Comparison of ENCODE assay signal across 13 mouse cellular contexts in the genomic region with DNA sequence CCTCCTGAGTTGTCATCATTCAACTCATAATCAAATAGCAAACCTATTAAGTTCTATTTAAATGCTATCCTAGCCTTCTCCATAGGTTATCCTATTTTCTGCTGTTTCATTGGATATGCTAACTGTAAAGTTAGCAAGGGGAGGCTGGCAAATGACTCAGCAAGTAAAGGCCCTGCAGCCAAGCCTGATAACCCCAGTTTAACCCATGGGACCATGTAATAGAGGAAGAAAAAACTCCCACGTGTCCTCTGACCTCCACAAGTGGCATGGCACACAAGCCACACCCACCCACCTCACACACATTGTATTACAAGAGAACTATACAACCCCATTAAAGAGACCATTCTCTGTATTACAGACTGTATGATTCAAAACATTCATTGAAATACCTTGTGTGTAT. TPM values are rescaled to one million over a fixed set of nuclear protein-coding genes. Genes with fewer than 3 reads are reported as not detected.
DNase-seq lines count a peak whose midpoint lies in the region; ATAC-seq and TF ChIP-seq lines count a peak whose summit lies in the region.
"Had no signal": no experiment of that assay in that cellular context is flagged by ENCODE, and none has a peak within 500 bp of the region (broad histone marks: within the 10 kb centered on the region; RNA-seq: fewer than 3 reads in every experiment).

No protein-coding gene starts in this region.

- H3K27ac ChIP-seq in ES-E14 (ENCODE audit: insufficient read depth, low read depth, low read length, poor library complexity, severe bottlenecking): no peak overlapping the region
- H3K27ac ChIP-seq in liver, postnatal 0 days (ENCODE audit: low read depth): no peak overlapping the region
- H3K27ac ChIP-seq: stomach, embryonic 15.5 days had no signal

- 0 out of 2 replicates have a peak, but pooled peaks have one; percentile 17 for TF ChIP-seq EP300 in liver, postnatal 0 days (IDR thresholded peaks at IDR 0.05; ENCODE audit: low read depth)

- peaks cover 0 to 2% of the 10 kb centered on the region in 2 experiments; a peak in 3 of 4 replicates for H3K4me1 ChIP-seq in ES-E14 (ENCODE audit: control insufficient read depth in 2 of 2, insufficient read depth in 2 of 2, low read length in 2 of 2, poor library complexity in 1 of 2)
- peaks cover 7% of the 10 kb centered on the region for H3K4me1 ChIP-seq in liver, postnatal 0 days (ENCODE audit: insufficient read depth)

- TF ChIP-seq CTCF in liver, postnatal 0 days (IDR thresholded peaks at IDR 0.05; ENCODE audit: low read depth): no peak

- no peak overlapping the region for H3K9ac ChIP-seq in ES-E14 (ENCODE audit: insufficient read depth, low read depth, low read length, poor library complexity, severe bottlenecking)
- no peak overlapping the region for H3K9ac ChIP-seq in liver, postnatal 0 days (replicated peaks)
- H3K9ac ChIP-seq: lung, embryonic 14.5 days; neural tube, embryonic 15.5 days; stomach, embryonic 15.5 days had no signal

- no peak overlapping the region for H3K4me3 ChIP-seq in ES-E14 (ENCODE audit: insufficient read depth in 1 of 2, low read depth in 1 of 2, low read length in 2 of 2, poor library complexity in 1 of 2, severe bottlenecking in 1 of 2)
- no peak overlapping the region for H3K4me3 ChIP-seq in liver, postnatal 0 days (ENCODE audit: low read depth, low read length)
- H3K4me3 ChIP-seq: neural tube, embryonic 15.5 days; stomach, embryonic 15.5 days had no signal

- no peak overlapping the region for H3K4me2 ChIP-seq in liver, postnatal 0 days (ENCODE audit: low read depth, low read length)
- H3K4me2 ChIP-seq: lung, embryonic 14.5 days; neural tube, embryonic 15.5 days; stomach, embryonic 15.5 days had no signal

- peak; percentile 31 to 40 for DNase-seq in B cell, adult 2 months
- no peak for DNase-seq in ES-E14 (ENCODE audit: low read depth, low spot score)
- no peak for DNase-seq in liver, postnatal 0 days
- DNase-seq in urinary bladder, postnatal 14 days (ENCODE audit: low spot score): no peak
- DNase-seq in cerebellum, postnatal 25 days: no peak
- DNase-seq in yolk sac, embryonic 10.5 days (ENCODE audit: low spot score): no peak
- DNase-seq: embryo, embryonic 11 days; kidney, postnatal 36 days; lung, embryonic 14.5 days; midbrain, embryonic 14.5 days had no signal

- in situ Hi-C loops in ES-E14 (cut with MboI; ENCODE audit: low sequenced_read_pairs in 2 of 2, unreplicated experiment in 2 of 2): no loop called here

- H3K27me3 ChIP-seq in liver, postnatal 0 days (ENCODE audit: insufficient read depth, low read length): no peaks in the 10 kb centered on the region
- H3K27me3 ChIP-seq: neural tube, embryonic 15.5 days; stomach, embryonic 15.5 days had no signal

- WGBS in liver, postnatal 0 days (ENCODE audit: insufficient replicate concordance): 0% methylated on average over 1 of the region's 1 CpGs

- ATAC-seq in hematopoietic stem cell, adult 5-6 weeks (replicated peaks in 1 of 2; ENCODE audit: insufficient read depth in 1 of 2, low FRiP score in 2 of 2, low TSS enrichment in 1 of 2, low read depth in 1 of 2, poor library complexity in 2 of 2, severe bottlenecking in 2 of 2): peak; percentile 22 to 62; a peak in 1 of 4 replicates
- ATAC-seq in liver, postnatal 0 days: peak; percentile 86

- H3K9me3 ChIP-seq in ES-E14 (ENCODE audit: control insufficient read depth, insufficient read depth, low read depth, low read length): no peaks in the 10 kb centered on the region
- no peaks in the 10 kb centered on the region for H3K9me3 ChIP-seq in liver, postnatal 0 days (ENCODE audit: low read length)
- H3K9me3 ChIP-seq: neural tube, embryonic 15.5 days; stomach, embryonic 15.5 days had no signal

- no peaks in the 10 kb centered on the region for H3K36me3 ChIP-seq in ES-E14 (ENCODE audit: control insufficient read depth, insufficient read depth, low read length, poor library complexity, severe bottlenecking)
- H3K36me3 ChIP-seq in liver, postnatal 0 days (replicated peaks; ENCODE audit: insufficient read depth, low read length): no peaks in the 10 kb centered on the region
- H3K36me3 ChIP-seq: neural tube, embryonic 15.5 days; stomach, embryonic 15.5 days had no signal

TF ChIP-seq in ES-E14, 5 proteins besides CTCF, POLR2A, EP300 and RAD21:
- TF ChIP-seq MAFK (IDR thresholded peaks at IDR 0.05; ENCODE audit: insufficient read depth, low read depth, low read length) (peak; percentile 19; the same call in 1 of the 2 replicates), CHD2 (IDR thresholded peaks at IDR 0.05; ENCODE audit: low read depth, low read length) (no peak)

RNA-seq across cellular contexts. Expression of gene Crebbp, which starts 13.8 kb away (rescaled TPM):
- 25.3 and 26.8 TPM in 2 replicates for total RNA-seq in ES-E14 (2012; rRNA removed)
- 25.2 and 64.3 TPM in 2 replicates for total RNA-seq in hematopoietic stem cell, adult 5-6 weeks (2017)
- polyA plus RNA-seq in liver, postnatal 0 days (2015; fragmentation: Nextera tagmentation; extraction: Ambion mirVana): 8.7 and 8.9 TPM in 2 replicates

Comparison
In these comparisons a context has a peak if more than half of its experiments do, and no peak if none do; other contexts are left out.
1. DNase-seq: peak in B cell, adult 2 months (2 of 2); none in ES-E14 (single experiment), liver, postnatal 0 days (single experiment), urinary bladder, postnatal 14 days (single experiment), cerebellum, postnatal 25 days (0 of 2) and yolk sac, embryonic 10.5 days (single experiment).